Mouse (Mus musculus) lung, postnatal 14 days (tissue): ENCODE results near the gene Calhm3.

ENCODE experiments used
- DNase-seq: peaks from one replicate; pipeline ENCODE4 v3.0.0; 2021

The Calhm3 gene

GRCm38 (mm10) chr19:47157664-47158063, at the start of gene Calhm3:
TSS of gene Calhm3 (minus strand) at chr19:47157764.
- DNase-seq, result no peak

GRCm38 (mm10) chr19:47206126-47206525, 48.6 kb upstream of the Calhm3 start:
- DNase-seq, result no peak

- DNase-seq, result no peak
Measured at GRCm38 (mm10) chr19:47204653-47205052, 47.1 kb upstream of the Calhm3 start.

GRCm38 (mm10) chr19:47203042-47203441, 45.5 kb upstream of the Calhm3 start:
- no peak for DNase-seq

GRCm38 (mm10) chr19:47202429-47202828, 44.9 kb upstream of the Calhm3 start:
- DNase-seq, result no peak

GRCm38 (mm10) chr19:47201972-47202371, 44.4 kb upstream of the Calhm3 start:
- DNase-seq, result no peak

- no peak for DNase-seq
Measured at GRCm38 (mm10) chr19:47198671-47199350, 41.2 kb upstream of the Calhm3 start.

GRCm38 (mm10) chr19:47192158-47192557, 34.6 kb upstream of the Calhm3 start:
- DNase-seq, result no peak

GRCm38 (mm10) chr19:47188515-47189128, 31.1 kb upstream of the Calhm3 start:
- DNase-seq, result no peak

GRCm38 (mm10) chr19:47186514-47187275, 29.1 kb upstream of the Calhm3 start:
- no peak for DNase-seq

- DNase-seq, result no peak
Measured at GRCm38 (mm10) chr19:47184736-47185135, 27.2 kb upstream of the Calhm3 start.

GRCm38 (mm10) chr19:47184221-47184620, 26.7 kb upstream of the Calhm3 start:
- no peak for DNase-seq

- DNase-seq, result no peak
Measured at GRCm38 (mm10) chr19:47180011-47180410, 22.4 kb upstream of the Calhm3 start.

GRCm38 (mm10) chr19:47179272-47179809, 21.8 kb upstream of the Calhm3 start:
- DNase-seq, result peak; percentile 6

GRCm38 (mm10) chr19:47178431-47179271, 21.1 kb upstream of the Calhm3 start, which contains the start of gene Neurl1a:
TSS of gene Neurl1a (plus strand) at chr19:47178820.
- DNase-seq, result peak; percentile 38

- peak; percentile 11 for DNase-seq
Measured at GRCm38 (mm10) chr19:47178001-47178400, 20.4 kb upstream of the Calhm3 start.

- DNase-seq, result no peak
Measured at GRCm38 (mm10) chr19:47176916-47177505, 19.4 kb upstream of the Calhm3 start.

- DNase-seq, result no peak
Measured at GRCm38 (mm10) chr19:47175472-47175871, 17.9 kb upstream of the Calhm3 start.

- DNase-seq, result peak; percentile 44
Measured at GRCm38 (mm10) chr19:47174515-47174914, 17.0 kb upstream of the Calhm3 start.

GRCm38 (mm10) chr19:47168793-47169412, 11.3 kb upstream of the Calhm3 start:
- peak; percentile 91 for DNase-seq

- peak; percentile 24 for DNase-seq
Measured at GRCm38 (mm10) chr19:47168223-47168622, 10.7 kb upstream of the Calhm3 start.
